Mouse (Mus musculus): ENCODE measurements around the gene Runx3. TPM values are rescaled to one million over a fixed set of nuclear protein-coding genes. Genes with fewer than 3 reads are reported as not detected.

Runx3 gene
- total RNA-seq, 2 experiments from 2014 or later, result 4.3 to 18.1 TPM

- ATAC-seq (ENCODE audit: poor library complexity, severe bottlenecking), result no peak
Observed at GRCm38 (mm10) chr4:135113656-135114055, 6.8 kb upstream of the Runx3 start.

GRCm38 (mm10) chr4:135114301-135114700 is 6.2 kb upstream of the Runx3 start:
- ATAC-seq (ENCODE audit: poor library complexity, severe bottlenecking), result no peak

- no peak for ATAC-seq (ENCODE audit: poor library complexity, severe bottlenecking)
Observed at GRCm38 (mm10) chr4:135115426-135116170, 4.9 kb upstream of the Runx3 start.

GRCm38 (mm10) chr4:135116391-135116790 is 4.1 kb upstream of the Runx3 start:
- no peak for ATAC-seq (ENCODE audit: poor library complexity, severe bottlenecking)

GRCm38 (mm10) chr4:135117846-135118245 is 2.6 kb upstream of the Runx3 start:
- ATAC-seq (ENCODE audit: poor library complexity, severe bottlenecking), result no peak

- ATAC-seq (ENCODE audit: poor library complexity, severe bottlenecking), result no peak
Observed at GRCm38 (mm10) chr4:135118855-135119474, 1.5 kb upstream of the Runx3 start.

- no peak for ATAC-seq (ENCODE audit: poor library complexity, severe bottlenecking)
Observed at GRCm38 (mm10) chr4:135123721-135124120, 3.3 kb downstream of the Runx3 start.

- no peak for ATAC-seq (ENCODE audit: poor library complexity, severe bottlenecking)
Observed at GRCm38 (mm10) chr4:135124732-135125131, 4.3 kb downstream of the Runx3 start.

- ATAC-seq (ENCODE audit: poor library complexity, severe bottlenecking), result no peak
Observed at GRCm38 (mm10) chr4:135125152-135125551, 4.7 kb downstream of the Runx3 start.

GRCm38 (mm10) chr4:135126385-135126784 is 5.9 kb downstream of the Runx3 start:
- ATAC-seq (ENCODE audit: poor library complexity, severe bottlenecking), result no peak

GRCm38 (mm10) chr4:135128841-135129520 is 8.5 kb downstream of the Runx3 start:
- peak; percentile 86 for ATAC-seq (ENCODE audit: poor library complexity, severe bottlenecking)

- ATAC-seq (ENCODE audit: poor library complexity, severe bottlenecking), result no peak
Observed at GRCm38 (mm10) chr4:135130156-135130555, 9.7 kb downstream of the Runx3 start.

- ATAC-seq (ENCODE audit: poor library complexity, severe bottlenecking), result no peak
Observed at GRCm38 (mm10) chr4:135131145-135131544, 10.7 kb downstream of the Runx3 start.

GRCm38 (mm10) chr4:135132797-135133196 is 12.3 kb downstream of the Runx3 start:
- ATAC-seq (ENCODE audit: poor library complexity, severe bottlenecking), result no peak

- ATAC-seq (ENCODE audit: poor library complexity, severe bottlenecking), result no peak
Observed at GRCm38 (mm10) chr4:135133711-135134110, 13.3 kb downstream of the Runx3 start.

GRCm38 (mm10) chr4:135135331-135135730 is 14.9 kb downstream of the Runx3 start:
- ATAC-seq (ENCODE audit: poor library complexity, severe bottlenecking), result no peak

GRCm38 (mm10) chr4:135136202-135136601 is 15.8 kb downstream of the Runx3 start:
- ATAC-seq (ENCODE audit: poor library complexity, severe bottlenecking), result no peak

GRCm38 (mm10) chr4:135136612-135137011 is 16.2 kb downstream of the Runx3 start:
- no peak for ATAC-seq (ENCODE audit: poor library complexity, severe bottlenecking)

GRCm38 (mm10) chr4:135140647-135141515 is 20.4 kb downstream of the Runx3 start:
- ATAC-seq (ENCODE audit: poor library complexity, severe bottlenecking), result peak; percentile 55; the same call in 1 of the 2 replicates

GRCm38 (mm10) chr4:135141720-135142119 is 21.3 kb downstream of the Runx3 start:
- ATAC-seq (ENCODE audit: poor library complexity, severe bottlenecking), result peak; percentile 66

- no peak for ATAC-seq (ENCODE audit: poor library complexity, severe bottlenecking)
Observed at GRCm38 (mm10) chr4:135146734-135147133, 26.3 kb downstream of the Runx3 start.

Measured in megakaryocyte, adult 5-6 weeks (primary cell).